Mouse (Mus musculus): ENCODE measurements around the gene Fam216b.

Gene Fam216b

DNA sequence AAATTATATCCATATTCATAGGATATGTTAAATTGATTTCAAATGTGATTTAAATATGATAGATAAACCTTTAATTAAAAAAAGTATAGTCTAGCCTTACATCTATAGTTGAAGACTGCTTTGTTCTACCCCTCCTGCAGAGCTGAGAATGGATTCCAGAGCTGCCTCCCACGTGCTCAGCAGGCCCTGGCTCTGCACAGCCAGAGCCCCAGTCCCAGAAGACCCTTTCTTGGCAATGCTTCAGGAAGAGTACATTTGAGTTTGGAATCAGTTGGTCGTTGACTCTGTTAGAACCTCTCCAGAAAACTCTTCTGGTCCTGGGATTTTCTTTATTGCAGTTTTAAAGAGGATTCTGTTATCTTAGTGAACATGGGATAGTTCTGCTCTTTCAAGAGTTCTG lies 45.7 kb downstream of the Fam216b start:
- no peak for DNase-seq (ENCODE audit: extremely low spot score)

GRCm38 (mm10) chr14:78041886-78042526 lies 46.8 kb downstream of the Fam216b start:
- DNase-seq (ENCODE audit: extremely low spot score), result no peak

GRCm38 (mm10) chr14:78040643-78041042 lies 48.2 kb downstream of the Fam216b start:
- DNase-seq (ENCODE audit: extremely low spot score), result no peak

DNA sequence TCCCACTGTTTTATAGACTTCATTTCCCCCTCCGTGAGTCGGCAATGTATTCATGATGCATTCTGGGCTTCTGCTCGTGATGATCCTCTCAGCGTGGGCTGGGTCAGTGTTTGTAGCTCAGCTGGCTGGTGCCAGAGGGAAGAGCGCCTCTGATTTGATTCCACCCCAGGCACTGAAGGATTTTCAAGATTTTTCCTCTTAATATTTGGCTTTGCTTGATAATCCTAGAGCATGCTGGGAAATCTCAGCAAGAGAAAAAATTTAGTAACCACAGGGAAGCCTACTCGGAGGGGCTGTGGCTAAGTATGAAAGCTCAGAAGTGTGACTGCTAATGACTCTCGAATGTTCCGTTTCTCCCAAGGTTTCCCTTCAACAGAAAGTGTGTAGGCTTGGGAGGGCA lies 49.9 kb downstream of the Fam216b start:
- DNase-seq (ENCODE audit: extremely low spot score), result no peak
